Mouse (Mus musculus) urinary bladder, postnatal 14 days (tissue): ENCODE results near the gene Lat2.
"Not testable (repeated sequence)": the region's sequence is repeated elsewhere in the genome, so short reads cannot be mapped to it uniquely, and the experiment has no call there.

Experiments
- DNase-seq: peaks from one replicate; pipeline ENCODE4 v3.0.0; 2021; ENCODE audit warnings: low spot score

Gene Lat2

DNA sequence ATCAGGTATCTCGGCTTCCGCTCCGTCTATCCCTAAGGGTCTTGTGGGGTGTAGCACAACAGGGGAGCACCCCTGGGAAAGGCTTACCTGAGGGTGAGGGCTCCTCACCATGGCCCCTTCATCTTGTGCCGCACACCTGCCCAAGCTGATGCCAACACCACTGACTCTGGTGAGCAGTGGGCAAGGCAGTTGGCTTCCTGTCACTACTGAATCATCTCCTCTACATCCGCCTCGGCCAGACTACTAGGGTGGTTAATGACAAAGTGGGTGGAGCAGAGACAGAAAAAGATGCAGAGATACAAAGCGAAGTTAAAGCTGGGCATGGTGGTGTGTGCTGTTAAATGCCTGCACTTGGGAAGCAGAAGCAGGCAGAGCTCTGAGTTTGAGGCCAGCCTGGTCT, at the start of gene Lat2:
Gene Lat2, minus strand, starts transcription at position 224 of the 400 bp plus-strand sequence.
- DNase-seq, result no peak

DNA sequence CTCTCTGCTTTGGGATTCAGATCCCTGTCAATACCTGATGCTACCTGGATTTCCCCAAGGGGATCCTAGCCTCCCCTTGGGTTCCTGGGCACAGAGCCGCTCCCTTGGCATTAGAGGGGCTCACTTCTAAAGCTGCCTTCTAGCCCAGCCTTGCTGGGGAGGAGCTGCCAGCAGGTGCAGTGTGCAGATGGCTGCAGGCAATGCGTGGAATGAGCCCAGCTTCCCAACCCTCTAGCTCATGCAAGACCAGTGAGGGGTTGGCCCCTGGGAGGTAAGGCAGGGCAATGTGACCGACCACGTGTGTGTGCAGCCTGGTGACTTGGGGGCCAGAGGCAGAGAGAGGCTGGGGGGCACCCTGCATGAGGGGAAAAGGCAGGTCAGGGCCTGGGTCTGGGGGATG, 41.9 kb upstream of the Lat2 start:
- no peak for DNase-seq

DNA sequence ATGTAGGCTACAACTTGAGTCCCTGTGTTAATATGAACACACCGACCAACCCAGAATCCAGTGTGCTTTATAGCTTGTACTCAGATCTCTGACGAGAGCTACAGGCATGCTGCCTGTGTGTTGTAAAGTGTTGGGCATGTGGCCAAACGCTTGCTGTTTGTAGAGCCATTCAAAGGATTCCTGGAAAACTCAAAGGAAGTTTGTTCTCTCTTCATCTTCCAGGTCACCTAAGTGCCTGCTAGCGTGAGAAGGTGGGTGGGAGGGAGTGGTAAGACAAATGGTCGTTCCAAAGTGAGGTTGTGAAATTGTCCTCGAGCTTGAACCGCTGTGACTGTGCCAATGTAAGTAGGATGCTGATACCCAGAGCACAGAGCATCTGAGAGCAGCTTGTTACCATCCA, 37.2 kb upstream of the Lat2 start:
- DNase-seq, result peak; percentile 40

DNA sequence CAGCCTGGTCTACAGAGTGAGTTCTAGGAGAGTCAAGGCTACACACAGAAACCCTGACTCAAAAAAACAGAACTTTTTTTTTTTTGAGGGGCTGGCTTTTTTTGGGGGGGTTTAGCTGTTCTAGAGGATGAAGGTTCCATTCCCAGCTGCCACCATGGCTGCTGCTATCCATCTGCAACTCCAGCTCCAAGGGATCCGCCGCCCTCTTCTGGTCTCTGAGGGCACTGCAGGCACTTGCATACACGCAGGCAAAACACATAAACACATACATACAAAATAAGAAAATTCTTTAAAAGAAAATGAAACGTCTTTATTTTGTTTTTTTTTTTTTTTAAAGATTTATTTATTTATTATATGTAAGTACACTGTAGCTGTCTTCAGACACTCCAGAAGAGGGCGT, 36.1 kb upstream of the Lat2 start:
- peak; percentile 62 for DNase-seq

DNA sequence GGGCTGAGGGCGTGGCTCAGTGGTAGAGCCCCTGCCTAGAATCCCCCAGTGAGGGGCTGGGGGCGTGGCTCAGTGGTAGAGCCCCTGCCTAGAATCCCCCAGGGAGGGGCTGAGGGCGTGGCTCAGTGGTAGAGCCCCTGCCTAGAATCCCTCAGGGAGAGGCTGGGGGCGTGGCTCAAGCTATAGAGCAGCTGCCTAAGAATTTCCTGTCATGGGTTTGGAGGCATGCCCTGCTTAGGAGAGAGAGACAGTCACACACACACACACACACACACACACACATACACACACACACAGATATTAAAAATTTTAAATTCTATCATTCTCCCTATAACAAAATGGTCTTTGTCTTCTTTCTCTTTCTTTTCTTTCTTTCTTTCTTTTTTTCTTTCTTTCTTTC, 34.2 kb upstream of the Lat2 start:
- DNase-seq, result not testable (repeated sequence)

DNA sequence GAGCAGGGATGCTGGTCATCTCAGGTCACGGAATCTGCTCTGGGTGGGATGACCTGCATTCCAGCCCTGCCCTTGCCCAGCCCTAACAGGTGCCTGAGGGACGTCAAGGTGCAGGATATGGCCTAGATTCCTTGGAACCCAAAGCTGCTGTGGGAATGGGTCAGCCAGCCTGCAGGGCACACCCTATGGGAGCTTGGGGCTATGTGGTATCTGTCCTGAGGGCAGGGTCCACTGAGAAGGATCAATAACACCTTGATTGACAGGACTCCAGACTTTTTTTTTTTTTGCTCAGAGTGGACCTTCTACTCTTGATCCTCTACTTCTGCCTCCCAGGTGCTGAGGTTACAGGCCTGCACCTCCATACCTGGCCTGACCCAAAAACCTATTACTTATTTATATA, 32.6 kb upstream of the Lat2 start:
- no peak for DNase-seq

DNA sequence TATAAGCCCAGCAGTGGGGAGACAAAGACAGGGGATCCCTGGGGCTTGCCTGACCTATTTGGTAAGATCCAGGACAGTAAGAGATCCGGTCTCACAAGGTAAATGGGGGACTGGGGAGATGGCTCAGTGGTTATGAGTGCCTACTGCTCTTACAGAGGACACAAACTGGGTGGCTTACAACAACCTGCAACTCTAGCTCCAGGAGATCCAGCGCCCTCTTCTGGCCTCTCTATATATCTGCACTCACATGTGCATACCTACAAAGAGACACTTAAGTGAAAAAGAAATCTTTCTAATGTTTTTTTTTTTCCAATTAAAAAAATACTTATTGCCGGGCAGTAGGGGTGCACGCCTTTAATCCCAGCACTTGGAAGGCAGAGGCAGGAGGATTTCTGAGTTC, 31.6 kb upstream of the Lat2 start:
- DNase-seq, result no peak

DNA sequence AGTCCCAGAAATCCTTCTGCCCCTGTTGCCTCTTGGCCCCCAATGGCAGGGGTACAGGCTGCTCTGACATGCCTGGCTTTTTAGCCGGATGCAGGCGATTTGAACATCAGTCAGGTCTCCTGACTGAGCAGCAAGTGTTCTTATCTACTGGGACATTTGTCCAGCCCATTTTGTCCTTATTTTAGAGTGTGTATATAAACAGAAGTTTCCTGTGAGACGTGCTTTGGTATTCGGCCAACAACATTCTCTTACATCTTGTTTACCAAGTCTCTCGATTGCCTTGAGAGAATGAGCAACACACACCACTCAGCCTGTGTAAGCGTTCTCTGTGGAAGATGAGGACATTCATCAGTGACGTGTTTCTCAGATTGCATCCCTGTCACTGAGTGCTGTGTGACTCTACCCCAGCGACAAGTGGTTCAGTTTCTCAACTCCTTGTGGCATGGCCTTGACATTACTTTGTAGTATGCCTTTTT, 29.9 kb upstream of the Lat2 start:
- no peak for DNase-seq

DNA sequence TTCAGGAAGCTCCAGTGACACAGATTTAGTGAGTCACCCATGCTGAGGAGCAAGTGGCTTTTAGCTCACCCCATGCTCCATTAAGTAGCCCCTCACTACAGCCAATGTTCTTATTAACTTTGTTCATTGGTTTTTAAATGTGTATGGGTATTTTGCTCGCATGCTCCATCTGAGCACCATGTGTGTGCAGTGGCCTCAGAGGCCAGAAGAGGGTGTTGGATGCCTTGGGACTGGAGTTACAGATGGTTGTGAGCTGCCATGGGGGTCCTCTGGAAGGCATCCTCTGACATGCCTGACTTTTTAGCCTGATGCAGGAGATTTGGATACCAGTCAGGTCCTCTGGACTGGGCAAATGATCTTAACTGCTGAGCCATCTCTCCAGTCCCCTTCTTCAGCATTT, 29.3 kb upstream of the Lat2 start:
- no peak for DNase-seq

DNA sequence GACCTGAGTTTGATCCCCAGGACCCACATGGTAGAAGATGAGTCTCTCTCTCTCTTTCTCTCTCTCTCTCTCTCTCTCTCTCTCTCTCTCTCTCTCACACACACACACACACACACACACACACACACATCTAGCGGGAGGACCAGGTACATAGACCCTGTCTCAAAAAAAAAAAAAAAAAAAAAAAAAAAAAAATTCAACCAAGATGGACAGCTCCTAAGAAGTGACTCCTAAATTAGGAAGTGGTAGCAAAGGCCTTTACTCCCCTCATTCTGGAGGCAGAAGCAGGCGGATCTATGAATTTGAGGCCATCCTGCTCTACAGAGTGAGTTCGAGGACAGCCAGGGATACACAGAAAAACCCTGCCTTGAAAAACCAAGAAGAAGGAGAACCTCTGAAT, 25.5 kb upstream of the Lat2 start:
- DNase-seq, result no peak

DNA sequence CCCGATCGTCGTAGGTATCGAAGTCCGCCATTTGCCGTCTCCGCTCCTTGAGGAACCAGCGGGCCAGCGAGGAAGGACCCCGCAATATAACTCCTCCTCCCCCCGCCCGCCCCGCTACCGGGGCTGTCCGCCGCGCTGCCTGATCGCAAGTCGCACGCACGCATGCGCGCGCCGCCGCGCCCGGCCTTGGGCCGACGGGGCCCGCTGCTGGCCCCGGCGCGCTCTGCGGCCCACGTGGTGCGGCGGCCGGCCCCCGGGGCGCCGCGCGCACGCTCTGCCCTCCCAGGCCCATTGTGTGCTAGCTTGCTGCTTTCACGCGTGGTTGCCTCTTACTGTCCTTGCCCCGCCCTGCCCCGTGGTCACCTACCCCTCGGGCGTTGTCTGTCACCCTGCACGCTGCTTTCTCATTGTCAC, 24.5 kb upstream of the Lat2 start, which contains the start of gene Eif4h:
Gene Eif4h, minus strand, starts transcription at position 222 of the 414 bp plus-strand sequence.
- DNase-seq, result peak; percentile 97

DNA sequence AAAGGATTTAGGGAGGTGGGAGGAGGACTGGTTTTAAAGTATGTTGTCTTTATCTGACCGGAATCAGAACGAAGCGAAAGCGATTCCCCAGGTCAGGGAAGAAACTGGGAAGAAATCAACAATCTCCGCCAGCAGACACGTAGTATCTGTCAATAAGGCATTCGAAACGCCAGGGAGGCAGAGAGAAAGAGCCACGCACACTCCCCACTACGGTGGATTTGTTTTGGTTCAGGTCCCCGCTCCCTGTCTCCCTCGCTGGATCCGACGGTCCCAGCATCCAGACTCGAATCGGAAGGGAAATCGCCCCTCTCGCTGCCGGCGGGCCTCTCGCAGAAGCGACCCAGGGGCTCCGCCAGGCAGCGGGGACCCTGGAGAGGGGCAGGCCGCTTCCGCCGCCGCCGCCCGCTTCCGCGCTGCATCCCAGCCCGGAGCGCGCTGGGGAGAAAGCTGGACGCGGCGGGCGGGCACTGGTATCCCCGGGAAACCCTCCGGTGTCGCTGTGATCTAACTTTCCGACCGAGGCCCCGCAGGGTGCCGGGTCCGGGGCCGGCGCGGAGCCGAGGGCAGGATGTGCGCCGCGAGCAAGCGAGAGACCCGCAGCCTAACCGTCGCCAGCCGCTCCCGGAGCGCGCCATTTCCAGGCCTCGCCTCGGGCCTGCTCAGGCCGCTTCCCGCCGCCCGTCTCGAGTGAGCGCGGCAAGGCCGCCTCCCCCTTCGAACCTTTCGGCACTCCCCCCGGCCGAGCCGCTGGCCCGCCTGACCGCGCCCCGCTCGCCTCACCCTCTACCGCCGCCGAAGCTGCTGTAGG, 23.8 kb upstream of the Lat2 start:
- DNase-seq, result peak; percentile 26

DNA sequence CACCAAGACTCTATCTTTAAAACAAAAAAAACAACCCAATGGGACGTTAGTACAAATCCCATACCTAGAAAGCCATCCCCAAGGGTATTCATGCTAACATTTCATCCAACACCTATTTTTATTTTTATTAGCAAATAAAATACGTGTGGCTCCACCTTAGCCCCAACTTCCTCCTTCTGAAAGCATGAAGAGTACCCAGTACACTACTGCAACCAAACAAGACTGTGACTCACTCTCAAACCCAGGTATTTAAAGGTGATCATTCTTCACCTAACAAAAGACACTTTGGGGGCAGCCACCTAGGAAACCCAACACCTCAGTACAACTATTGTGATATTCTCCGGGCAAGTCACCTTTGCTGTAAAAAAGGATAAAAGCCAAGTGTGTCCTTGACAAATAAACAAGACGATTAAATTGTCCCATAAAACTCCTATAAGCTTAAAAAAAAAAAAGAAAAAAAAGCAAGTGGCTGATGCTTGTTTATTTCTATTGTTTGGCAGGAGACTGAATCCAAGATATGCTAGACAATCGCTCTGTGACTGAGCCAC, 23.1 kb upstream of the Lat2 start:
- DNase-seq, result no peak

DNA sequence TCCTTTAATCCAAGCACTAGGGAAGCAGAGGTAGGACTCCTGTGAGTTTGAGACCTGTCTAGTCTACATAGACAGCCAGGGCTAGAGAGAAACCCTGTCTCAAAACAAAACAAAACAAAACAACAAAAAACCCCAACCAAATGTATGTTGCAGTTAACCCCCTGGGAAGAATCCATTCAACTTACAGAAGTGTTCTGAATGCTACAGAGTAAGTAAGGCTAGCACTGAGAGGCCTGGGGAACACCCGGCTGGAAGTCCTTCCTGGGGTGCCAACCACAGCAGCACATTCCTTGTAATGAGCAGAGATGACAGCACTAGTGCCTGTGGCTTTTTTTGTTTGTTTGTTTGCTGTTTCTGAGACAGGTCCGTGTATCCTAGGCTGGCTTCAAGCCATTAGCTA, 18.0 kb upstream of the Lat2 start:
- no peak for DNase-seq

DNA sequence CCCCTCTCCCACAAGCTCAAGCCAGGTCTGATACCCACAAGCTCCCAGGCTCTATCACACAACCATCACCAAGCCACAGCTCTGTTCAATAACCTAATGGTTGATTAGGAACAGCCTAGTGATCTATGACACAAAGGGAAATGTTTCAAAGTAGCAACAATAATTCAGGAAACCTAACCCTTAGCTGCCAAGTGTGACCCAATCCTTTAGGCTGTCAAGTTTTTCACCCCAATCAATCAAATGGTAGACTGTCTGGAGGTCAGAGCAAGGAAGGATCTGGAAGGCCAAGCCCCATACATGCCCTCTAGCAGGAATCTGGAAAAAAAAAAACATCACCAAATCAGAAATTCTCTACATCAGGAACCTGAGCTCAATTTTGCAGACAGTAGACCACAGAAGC, 16.0 kb upstream of the Lat2 start:
- no peak for DNase-seq

DNA sequence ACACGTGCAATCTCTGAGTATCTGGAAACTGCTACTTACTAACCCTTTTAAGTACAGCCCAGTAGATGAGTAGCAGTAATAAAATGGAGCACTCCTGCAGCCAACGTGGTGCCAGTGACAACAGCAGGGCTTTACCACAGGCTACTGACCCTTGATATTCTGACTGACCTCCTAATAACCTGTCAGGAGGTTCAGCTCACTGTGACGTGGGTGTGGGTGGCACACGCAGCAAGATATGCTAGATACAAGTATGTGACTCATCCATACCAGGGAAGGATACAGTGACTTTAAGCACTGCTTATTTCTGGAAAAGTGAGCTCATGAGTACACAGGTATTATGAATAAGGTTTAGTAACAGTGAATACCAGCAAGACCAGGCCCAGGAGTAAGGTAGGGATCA, 14.7 kb upstream of the Lat2 start:
- no peak for DNase-seq

DNA sequence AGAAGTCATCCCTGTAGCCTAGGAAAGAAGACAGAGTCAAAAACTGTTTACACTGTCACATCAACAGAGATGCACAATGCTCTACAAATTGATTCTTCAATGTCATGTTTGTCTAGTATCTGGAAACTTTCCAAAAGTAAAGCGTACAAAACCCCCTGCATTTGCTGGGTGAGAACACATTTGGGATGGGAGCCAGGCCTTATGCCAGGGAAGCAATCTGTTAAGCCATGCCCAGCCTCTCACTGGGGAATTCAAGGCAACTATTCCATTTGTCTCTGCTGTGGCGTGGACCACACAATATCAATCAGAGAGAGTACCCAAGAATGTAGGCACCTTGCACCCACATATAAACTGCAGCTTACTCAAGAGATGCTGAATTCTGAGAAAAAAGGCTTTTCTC, 7.2 kb upstream of the Lat2 start:
- DNase-seq, result no peak

DNA sequence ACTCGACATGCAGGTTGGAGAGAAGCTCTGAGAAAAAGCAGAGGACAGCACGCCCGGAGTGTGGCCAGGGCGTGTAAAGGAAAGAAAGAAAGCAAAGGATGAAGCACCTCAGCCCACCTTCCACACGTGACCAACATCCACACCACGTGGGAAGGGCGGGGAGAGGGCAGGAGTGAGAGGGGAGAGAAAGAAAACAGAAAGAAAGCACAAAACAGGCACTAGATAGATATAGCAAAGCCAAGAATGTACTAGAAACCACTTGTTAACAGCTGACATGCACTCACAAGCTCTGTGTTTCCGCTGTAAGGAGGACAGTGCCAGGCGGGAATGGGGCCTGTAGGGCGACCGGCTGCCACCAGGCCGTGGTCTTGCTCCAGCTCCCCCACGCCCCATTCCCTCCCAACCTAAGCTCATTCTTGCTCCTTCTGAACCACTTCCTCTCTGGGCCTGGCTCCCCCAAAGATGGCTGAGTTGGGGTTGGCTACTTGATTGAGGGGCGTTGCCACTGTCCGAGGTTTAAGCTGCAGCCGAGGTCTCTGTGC, 6.3 kb upstream of the Lat2 start:
- no peak for DNase-seq

DNA sequence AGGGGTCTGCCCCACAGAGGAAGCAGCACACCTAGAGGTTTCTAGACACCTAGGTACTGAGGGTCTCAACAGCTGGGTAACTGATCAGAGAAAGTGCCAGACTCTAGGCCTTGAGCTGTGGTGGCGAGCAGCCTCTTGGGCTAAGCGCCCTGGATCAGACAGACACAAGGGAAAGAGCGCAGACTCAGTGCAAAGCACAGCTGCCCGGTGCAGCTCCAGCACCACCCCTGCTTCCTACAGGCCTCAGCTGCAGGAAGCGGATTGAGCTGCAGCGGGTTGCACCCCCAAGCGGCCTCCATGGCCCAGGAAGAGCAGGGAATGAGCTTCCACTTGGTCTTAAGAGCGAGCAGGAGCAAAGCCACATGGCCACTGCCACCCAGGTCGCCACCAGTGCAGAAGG, 5.6 kb upstream of the Lat2 start:
- DNase-seq, result no peak

DNA sequence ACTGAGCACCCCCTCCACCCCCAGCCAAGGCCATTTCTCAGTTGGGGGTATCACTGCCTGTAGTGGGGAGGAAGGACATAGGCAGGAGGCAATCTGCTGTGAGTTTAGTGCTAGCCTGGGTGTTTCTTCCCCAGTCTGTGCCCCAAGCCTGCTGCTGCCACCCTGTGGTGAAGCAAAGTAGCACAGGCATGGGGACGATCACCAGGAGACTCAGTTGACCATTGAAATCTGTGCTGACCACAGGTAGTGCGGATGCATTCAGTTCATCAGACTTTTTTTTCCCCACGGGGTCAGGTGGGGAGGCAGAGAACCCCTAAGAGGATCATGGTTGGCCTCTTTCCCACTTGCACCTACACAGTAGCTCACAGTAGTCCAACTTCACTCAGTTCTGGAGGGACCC, 2.2 kb upstream of the Lat2 start:
- DNase-seq, result peak; percentile 68

DNA sequence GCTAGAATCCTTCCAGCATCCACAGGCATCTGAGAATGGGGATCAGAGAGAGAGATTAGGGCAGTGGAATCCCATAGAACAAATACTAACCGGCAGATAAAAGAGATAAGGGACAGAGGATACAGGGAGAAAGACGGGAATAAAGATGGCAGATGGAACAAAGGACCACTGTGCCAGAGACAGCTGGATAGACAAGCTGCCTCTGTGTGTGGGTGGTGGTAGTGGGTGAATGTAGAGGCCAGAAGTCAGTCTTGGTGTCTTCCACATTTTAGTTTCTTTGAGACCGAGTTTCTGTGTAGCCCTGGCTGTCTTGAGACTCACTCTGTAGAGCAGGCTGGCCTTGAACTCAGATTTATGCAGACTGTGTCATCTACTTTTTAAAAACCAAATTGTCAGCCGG, 955 bp upstream of the Lat2 start:
- no peak for DNase-seq

DNA sequence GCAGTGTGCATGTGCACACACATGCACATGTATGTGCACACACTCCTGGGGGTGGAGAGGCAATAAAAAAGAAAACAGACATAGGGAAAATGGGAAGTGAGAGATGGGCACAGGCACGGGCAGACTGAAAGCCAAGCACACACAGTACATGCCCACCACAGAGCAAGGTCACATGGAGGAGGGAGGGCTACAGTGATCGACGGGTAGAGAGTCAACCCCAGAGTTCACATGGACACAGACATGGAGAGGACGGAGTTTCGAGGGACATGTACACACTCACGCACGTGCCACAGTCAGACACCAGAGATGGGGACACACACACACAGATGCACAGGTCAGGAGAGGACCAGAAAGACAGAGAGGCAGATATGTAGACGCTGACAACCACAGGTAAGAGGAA, 555 bp upstream of the Lat2 start:
- DNase-seq, result no peak

DNA sequence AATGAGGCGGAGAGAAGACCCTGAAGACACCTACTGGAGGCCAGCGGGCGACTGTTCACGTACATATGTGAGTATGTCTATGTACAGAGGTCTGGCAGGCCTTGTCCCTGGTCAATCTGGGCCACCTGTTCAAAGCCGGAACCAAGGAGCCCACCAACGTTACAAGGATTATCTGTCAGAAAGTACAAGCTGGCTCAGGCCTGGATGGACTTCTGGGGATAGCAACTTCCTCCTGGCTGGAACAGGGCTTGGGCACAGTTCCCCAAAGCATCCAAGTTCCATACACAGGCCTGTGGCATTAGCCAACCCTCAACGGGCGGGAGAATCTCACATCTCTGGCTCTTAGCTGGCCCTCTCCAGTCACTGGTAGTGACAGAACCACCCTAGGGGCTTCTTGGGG, 529 bp downstream of the Lat2 start:
- DNase-seq, result no peak

DNA sequence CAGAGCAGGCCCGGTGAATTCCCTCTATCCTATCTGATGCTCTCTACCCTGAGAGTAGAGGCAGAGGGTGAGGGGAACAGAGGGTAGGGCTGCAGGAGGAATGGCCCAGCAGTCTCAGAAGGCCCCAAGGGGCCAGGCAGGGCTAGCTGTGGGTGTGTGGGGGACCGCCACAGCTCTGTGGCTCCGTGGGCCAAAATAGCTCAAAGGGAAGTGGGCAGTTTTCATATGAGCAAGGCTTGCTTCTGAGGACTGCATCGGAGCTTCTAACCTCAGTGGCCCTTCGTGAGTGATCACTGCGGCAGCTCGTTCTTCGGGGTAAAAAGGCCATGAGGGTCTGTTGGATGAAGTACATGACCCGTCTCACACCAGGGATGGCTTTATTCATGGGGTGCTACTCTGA, 1.1 kb downstream of the Lat2 start:
- DNase-seq, result no peak
